Mouse (Mus musculus): Measurements from ENCODE around the gene Slc20a1.
A peak's percentile ranks its signal among the peaks of the same experiment; 100 is the strongest.

Gene Slc20a1

DNA sequence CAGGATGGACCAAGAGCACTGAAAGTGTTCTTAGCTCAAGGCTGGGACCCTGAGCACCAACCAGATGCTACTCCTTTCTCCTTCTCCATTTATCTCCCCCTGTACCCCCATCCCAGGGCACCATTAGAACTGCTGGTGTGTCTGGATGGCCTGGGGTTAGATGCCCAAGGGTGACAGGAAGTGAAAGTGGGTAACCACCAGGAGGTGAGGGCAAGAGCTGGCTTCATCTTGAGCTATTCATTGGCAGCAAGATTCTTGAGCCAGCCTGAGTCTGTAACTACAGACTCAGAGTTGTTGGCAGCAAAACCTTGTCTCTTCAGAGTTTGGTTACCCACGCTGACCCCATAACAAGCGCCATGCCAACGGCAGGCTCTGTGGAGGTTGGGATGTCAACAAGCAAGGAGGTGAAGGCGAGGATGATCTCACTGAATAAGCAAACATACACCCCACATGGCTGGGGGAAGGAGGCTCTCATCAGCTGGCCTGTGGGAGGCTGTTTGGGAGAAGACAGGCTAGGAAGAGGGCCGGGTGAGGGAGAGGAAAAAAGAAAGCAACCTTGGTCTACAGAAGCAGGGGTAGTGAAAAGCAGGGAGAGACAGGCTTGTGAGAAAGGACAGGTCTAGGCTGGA lies 12.2 kb upstream of the Slc20a1 start:
- peak; percentile 32 for DNase-seq

DNA sequence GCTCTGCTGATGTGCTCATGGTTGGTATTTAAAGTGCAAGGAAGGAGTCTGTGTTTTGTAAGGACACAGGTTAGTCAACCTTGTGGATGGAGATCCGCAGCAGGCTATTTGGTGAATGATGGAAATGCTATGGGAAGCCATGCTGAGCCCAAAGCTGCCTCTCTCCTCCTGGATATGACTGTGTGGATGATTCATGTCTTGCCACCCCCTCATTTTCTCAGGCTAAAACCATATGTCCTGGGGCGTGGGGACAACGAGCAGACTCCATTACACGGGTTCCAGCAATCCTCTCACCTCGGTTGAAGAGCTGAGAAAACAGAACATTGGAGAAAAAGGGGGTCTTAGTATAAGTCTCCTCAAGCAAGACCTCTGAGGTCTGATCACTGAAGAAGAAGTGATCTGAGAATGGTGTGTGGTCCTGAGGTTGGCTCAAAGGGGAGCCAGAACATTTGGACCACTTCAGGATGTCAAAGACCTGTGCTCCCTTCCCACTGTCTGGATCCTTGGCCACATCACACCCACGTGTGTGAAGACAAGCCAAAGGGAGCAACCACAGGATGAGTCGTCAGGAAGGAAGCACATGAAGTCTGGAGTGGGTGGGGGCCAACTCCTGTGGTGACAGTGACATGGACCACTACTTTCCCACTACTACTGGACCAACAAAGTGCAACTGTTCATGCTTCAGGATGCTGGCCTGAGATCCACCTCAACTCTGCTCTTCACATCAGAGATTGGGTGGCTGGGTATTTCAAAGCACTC lies 6.0 kb upstream of the Slc20a1 start:
- DNase-seq = no peak

DNA sequence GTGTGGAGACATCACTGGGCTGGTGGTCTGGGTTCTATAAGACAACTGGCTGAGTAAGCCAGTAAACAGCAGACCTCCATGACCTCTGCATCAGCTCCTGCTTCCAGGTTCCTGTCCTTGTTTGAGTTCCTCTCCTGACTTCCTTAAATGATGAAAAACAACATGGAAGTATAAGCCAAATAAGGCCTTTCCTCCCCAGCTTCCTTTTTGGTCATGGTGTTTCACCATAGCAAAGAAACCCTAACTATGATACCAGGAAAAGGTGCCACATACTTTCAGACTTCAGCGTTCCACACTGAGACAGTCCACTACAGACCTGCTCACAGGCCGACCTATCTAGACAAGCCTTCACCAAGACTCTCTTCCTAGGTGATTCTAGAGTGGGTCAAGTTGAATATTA lies 2.2 kb upstream of the Slc20a1 start:
- DNase-seq = no peak

DNA sequence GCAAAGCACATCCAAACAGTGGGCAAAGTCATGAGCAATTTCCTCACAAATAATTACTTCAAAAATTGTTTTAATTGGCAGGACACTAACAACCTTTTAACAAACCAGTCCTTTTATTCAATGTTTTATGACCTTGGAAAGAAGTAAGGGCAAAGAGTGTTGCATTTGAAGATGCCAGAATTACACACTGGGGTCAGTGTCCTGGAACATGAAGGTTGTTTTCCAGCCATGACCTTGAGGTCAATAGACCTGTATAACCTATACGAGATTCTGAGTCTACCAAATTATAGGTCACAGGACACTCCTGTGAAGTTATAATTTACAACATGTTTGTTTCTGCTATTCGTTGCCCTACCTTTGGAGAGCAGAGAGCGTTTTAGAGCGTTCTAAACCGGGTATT lies 1.4 kb upstream of the Slc20a1 start:
- DNase-seq = no peak

DNA sequence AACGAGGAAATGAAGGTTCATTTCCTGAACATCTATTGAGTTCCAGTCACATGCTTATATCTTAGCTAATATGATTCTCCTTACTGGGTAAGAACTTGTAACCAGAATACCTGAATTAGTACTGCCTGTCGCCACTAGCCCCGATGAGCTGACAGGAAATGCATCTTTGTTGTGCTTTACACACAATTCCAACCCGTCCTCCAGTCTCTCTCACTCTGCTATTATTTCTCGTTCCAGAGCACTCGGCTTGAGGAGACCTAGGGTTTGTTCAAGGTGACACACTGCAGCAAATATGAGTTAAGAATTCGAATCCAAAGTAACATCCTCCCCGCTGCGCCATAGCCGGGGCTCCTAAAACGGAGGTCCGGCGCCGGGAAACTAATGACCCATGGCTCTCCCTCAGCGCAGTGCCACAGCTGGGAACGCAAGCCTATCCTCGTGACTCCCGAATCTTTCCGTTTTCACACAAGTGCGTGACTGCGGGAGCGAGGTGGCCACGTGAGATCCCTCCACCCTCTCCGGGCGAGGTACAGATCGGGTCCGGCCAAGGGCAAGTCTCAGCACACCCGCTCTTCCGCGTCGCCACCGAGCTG lies 625 bp upstream of the Slc20a1 start:
- no peak for DNase-seq

DNA sequence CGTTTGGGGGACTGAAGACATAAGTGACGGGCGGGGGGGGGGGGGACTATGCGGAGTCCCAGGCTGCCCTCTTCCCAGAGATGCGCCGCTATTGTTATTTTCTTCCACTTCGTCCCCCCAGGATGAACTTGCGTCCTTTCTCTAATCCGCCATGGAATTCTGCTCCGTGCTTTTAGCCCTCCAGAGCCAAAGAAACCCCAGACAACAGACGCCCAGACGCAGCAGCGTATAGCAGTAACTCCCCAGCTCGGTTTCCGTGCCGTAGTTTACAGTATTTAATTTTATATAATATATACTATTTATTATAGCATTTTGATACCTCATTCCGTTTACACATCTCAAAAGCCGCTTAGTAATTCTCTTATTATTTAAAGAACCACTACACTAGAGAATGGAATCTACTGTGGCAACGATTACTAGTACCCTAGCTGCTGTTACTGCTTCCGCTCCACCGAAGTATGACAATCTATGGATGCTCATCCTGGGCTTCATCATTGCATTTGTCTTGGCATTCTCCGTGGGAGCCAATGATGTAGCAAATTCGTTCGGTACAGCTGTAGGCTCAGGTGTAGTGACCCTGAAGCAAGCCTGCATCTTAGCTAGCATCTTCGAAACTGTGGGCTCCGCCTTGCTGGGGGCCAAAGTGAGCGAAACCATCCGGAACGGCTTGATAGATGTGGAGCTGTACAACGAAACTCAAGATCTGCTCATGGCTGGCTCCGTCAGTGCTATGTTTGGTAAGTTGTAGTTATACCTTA lies 943 bp downstream of the Slc20a1 start:
- peak; percentile 33 for DNase-seq

DNA sequence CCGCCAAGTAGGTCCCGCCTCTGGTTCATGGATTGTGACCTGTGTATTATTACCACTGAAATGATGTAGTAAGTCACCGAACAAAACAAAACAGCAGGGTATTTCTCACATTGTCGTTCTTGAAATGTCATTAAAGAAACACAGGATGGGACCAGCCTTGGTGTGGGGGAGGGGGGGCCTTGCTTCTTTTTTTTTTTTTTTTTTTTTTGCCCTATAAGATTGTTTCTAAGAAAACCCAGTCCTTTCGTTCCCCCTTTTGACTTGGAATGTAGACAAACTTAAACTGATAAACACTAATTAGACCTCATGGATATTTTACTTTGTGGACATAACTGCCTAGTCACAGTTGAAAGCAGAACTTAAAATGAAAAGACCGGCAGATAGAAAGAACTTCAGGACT lies 6.4 kb downstream of the Slc20a1 start:
- DNase-seq = no peak

DNA sequence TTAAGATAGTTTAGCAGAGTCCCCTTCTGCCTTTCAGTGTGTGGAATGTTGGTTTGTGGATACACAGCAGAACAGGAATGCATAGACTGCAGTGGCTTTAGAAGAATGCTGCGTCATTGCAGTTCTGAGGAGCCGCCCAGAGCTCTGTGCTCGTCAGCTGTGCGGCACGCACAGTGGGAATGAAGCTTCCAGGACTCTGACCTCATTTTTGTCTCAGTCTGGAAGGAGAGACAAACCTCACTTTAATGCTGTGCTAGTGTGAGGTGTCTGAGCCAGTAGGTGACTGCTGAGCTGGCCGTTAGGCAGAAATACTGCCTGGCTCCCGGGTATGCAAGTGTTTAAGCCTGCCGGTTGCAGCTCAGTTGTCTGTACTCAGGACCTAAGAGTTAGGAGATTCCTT lies 8.3 kb downstream of the Slc20a1 start:
- no peak for DNase-seq

DNA sequence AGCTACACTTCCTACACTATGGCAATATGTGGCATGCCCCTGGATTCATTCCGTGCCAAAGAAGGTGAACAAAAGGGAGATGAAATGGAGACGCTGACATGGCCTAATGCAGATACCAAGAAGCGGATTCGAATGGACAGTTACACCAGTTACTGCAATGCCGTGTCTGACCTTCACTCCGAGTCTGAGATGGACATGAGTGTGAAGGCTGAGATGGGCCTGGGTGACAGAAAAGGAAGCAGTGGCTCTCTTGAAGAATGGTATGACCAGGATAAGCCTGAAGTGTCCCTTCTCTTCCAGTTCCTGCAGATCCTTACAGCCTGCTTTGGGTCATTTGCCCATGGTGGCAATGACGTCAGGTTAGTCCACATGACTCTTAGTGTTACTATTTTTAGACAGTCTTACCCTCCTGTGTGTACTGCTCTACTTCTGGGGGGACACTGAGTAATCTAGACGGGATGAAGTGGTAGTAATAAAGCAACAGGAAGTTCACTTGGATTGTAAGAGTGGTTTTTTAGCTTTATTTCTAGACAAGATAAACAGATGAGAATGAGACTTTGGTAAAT lies 9.7 kb downstream of the Slc20a1 start:
- DNase-seq = no peak

DNA sequence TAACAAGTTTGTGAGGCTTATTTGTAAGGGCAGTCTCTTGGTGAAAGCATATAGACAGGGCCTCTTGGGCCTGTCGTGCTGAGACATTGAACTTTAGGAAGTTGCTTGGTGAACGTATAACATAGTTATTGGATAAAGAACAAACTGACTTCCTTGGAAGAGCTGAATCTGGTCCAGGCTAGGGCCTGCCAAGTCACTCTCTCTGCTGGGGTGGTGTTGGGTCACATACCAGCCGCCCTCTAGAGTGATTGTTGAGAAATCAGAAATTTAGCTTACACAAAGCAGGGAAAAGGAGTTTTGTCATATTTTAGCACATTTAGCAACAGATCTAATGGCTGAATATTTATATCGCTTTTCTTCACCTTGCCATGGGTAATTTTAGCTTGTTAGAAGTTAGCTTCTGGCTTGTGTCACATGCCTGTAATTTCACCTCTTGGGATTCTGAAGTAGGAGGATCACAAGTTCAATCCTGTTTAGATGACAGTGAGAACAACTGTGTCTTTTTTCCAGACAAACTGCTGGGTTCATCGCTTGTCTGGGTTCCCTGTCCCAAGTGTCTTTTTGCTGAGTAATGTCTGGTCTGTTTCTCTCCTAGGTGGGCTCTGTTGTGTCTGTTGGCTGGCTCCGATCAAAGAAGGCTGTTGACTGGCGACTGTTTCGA lies 11.7 kb downstream of the Slc20a1 start:
- no peak for DNase-seq

DNA sequence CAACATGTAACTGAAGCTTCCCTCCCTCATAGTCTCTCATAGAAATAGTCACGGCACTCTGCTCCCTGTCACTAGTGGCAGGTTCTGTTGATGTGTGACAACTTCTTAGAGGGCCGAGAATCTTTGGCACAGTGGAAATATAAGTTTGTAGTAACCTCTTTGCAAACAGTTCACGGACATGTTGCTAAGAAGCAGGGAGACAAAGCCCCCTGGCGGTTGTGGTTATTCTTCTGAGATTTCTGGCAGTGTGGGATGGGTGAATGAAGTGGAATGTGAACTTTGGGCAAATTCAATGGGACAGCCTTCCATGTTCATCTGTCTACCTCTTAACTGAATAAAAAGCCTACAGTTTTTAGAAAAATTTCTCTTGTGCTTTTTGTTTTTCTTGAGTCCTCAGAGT lies 12.7 kb downstream of the Slc20a1 start:
- peak; percentile 24 for DNase-seq

DNA sequence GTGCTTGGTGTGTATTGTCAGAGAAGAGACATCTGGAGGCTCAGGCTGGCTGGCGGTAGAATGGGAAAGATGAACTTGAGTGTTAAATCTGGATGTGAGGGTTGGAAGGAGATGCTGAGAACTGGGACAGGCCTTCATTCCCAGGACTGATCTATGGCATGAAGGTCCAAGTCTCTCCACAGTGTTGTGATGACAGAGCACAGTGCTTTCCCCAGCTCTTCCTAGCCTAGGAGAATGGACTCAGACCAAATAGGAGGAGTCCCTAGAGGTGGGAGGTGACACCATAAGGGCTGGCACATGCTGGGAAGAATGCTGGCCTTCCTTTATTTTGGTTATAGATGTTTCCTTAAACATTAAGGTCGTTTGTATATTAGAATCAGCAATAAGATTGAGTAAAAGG lies 13.4 kb downstream of the Slc20a1 start:
- no peak for DNase-seq

DNA sequence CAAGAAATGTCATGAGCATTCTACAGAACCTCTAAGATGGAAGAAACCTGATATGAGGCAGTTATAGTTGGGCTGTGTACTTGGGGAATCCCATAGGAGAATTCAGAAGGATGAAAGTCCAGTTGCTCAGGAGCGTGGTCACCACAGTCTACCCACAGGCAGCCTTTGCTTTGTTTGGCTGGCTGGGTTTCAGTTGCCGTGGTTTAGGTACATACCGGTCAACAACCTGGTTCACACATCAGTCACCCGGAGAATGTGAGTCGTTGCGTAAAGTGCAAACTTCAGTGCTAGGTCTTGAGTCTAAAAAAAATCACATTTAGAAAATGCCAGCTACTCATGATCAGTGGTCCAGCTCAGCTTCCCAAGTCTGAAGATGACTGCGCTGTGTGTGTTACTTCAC lies 14.0 kb downstream of the Slc20a1 start:
- no peak for DNase-seq

DNA sequence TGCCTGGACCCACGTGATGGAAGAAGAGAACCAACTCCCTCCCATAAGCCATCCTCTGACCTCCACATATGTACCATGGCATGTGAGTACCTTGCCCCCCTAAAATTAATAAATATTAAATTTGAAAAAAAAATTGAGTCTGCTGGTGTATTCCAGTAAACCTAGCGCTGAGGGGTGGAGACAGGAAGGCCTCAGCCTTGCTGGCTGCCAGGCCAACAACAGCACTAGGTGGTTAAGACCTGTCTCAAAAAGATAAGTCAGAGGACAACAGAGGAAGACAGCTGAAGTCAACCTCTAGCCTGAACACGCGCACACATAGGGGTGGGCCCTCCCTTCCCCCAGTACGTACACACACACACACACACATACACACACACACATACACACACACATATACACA lies 16.2 kb downstream of the Slc20a1 start:
- no peak for DNase-seq

DNA sequence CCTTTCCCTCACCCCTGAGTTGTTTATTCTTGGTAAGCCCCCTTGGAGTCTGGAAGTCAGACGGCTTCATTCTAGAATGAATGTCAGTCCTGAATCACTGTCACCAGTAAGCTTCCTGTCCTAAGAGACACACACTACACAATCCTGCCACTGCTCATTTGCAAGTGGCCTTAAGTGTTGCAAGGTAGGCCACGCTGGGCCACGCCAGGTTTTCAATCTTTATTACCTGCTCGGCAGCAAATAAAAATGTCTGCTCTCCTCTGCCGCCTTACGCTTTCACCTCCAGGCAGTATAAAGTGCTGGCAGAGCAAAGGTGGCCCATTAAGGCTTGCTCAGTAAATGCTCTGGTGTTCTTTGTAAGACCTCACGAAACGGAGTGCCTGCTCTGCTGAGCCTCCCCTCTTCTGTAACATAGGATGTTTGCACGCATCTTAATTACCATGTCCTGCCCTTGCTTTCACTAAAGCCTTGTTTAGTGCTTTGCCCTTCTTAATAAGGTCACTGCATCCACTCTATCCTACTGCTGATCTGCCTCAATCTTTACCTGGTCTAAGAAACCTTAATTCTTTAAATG lies 19.1 kb downstream of the Slc20a1 start:
- DNase-seq = no peak

DNA sequence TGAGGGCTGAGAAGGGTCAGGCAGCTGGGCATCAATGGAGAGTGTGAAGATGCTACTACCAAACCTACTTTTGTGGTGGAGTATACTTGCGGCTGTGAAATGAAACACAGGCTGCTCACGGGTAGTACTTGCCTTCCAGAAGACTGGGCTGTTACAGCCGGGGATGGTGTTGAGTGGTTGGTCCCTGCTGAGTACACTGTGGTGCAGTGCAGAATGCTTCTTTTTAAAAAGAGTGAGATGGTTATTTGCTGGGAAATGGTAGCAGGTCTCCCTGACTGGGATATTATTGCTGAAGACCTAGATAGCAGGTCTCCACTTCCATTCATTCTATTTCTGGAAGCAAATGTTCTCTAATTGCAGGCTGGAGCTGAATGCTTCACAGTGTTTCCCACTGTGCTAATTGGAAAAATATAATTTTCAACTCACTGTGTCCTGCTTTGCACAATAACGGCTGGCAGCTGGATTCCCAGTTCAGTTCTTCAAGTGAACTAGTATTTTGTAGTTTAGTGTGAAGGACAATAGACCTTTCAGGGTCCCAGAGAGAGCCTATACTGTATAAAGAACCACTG lies 20.1 kb downstream of the Slc20a1 start:
- DNase-seq = no peak

DNA sequence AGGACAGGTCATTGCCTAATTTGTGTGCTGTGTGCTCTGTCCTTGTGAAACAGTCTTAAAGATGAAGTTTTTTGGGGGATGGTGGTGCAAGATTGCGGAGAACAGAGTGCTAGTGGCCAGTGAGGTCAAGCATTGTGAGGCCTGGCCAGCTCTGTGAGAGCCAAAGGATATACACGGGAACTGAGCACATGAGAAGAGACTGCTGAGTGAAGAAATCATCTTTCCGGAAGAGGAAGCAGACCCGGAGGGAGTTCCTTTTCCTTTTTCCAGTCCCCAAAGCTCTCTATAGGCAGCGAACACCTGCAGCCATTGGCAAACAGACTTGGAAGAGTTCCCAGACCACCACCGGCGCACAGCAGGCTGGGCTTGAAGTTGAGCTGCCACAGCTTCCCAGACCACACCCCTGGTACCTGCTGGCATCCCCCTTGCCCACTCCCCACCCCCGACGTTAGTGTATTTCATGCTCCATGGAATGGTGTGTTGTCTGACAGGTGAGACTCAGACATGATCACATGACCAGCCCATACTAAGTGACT lies 22.6 kb downstream of the Slc20a1 start:
- no peak for DNase-seq

DNA sequence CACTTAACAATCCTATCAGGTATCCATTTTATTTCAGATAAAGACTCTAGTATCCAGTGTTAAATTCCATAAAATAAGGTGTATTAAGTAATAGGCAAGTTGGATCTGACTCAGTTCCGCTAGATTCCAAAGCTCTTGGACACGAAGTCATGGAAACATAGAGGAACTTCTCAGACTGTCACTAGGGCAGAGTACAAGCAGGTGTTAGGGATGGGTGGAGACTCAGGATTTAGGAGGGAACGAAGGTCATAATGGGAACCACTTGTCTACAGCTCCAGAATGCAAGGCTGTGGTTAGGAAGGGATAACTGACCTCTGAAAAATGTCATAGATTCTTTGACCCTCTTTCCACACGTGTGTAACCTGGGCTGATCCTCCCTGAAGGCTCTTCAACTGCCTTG lies 25.6 kb downstream of the Slc20a1 start:
- DNase-seq = no peak

DNA sequence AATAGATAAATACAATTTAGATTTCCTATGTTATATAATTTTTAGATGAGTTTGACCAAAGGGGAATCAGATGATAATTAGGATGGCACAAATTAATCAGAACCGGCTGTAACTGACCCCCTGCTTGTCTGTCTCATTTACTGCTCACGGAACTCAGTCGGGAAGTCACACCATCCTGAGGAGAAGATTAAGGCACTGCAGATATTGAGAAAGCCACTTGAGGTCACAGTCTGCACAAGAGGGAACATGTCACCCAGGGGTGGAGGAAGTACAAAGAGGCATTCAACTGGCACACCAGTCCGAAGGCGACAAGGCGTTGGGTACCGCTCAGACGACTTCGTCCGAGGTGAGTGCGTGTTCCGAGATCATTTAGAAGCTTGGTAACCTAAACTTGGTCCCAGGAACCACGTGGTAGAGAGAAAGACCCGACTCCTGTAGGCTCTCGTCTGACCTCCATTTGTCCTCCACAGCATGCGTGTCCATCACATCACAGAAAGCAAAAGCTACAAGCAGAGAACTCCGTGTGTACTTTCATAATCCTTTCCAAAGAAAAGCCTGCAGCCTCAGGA lies 26.8 kb downstream of the Slc20a1 start:
- DNase-seq = no peak

DNA sequence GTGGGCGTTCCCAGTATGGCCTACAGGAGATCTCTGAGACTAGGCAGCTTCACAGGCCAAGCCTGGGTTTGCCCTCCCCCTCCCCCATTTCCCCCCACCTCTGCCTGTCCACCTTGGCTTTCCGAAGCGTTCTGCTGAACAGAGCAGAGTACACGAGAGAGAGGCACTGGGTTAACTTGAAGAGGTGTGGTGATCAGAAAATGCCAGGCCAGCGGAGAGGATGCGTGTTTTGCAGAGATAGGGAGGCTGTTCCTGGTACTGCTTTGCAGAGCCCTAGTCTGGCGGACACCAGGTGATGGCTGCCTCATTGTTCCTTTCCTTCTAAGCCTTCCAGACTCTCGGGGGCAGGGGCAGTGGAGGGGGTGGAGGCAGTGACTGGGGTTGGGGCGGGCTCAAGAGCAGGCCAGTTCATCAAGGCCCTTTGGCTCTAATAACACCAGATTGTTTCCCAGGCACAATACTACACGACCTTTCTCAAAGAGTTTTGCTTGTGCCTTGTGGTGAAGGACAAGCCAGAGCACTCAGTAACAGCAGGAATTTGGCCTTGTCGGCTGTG lies 27.8 kb downstream of the Slc20a1 start:
- no peak for DNase-seq

DNA sequence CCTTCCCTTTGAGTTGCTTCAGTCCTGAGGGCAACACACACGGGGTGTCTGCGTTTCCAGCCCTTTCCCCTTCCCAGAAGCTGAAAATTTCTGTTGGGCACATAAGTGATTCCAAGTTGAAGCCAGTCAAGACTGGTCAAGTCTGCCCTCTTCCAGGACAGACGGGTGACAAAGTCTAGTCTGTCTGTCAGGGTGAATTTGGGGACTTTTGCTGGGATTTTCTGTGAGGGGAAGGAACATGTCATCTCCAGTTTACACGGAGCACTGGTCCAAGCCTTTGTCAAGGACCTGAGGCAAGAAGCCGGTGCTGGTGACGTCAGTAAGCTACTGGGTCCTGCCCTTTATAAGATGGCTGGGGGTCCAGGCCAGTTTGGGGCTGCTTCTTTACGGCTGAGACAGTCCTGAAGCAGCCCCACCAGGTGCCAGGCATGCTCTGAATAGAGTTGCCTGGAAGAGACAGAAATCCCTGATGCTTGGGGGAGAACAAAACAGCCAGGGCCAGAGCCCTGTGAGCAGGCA lies 28.5 kb downstream of the Slc20a1 start:
- no peak for DNase-seq

All from thymus, postnatal 14 days (tissue).